Mouse (Mus musculus): ENCODE measurements at regions not wholly inside any gene's neighbourhood (a gene's known extent, or its start where the extent isn't known, plus 50 kb on each side); places are given as distances from the start of the nearest gene placed in this dataset.

DNA sequence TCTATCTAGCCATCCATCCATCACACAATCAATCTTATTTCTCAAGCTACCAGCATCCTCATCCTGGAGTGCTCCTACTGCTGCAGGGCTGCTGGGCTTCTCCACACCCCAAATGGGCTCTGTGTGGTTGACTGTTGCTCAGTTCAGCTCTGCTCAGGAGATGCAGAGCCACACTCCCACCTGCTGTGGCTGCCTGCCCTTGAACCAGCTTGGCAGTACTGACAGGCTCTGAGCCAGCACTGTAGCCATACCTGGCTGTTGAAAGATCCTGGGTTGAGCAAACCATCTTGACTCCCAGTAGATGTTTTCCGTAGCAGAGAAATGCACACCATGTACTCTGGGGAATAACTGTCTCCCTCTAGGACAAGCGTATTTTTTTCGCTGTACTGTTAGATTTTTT, 392.6 kb downstream of the Matn1 start:
- TF ChIP-seq POLR2A (IDR thresholded peaks at IDR 0.05; ENCODE audit: borderline replicate concordance, insufficient read depth, low read length) (no peak), CTCF (IDR thresholded peaks at IDR 0.05; ENCODE audit: borderline replicate concordance, insufficient read depth, low read depth, low read length) (no peak)

All from cerebellum, adult 2 months (tissue).